Mouse (Mus musculus): Measurements from ENCODE around the gene Layn.

Gene Layn

GRCm38 (mm10) chr9:51032291-51032690, 44.6 kb downstream of the Layn start:
- DNase-seq (ENCODE audit: low spot score) = no peak

GRCm38 (mm10) chr9:51031603-51032002, 45.3 kb downstream of the Layn start:
- no peak for DNase-seq (ENCODE audit: low spot score)

GRCm38 (mm10) chr9:51030147-51030546, 46.7 kb downstream of the Layn start:
- no peak for DNase-seq (ENCODE audit: low spot score)

- DNase-seq (ENCODE audit: low spot score) = no peak
Observed at GRCm38 (mm10) chr9:51026952-51027351, 49.9 kb downstream of the Layn start.

- no peak for DNase-seq (ENCODE audit: low spot score)
Observed at GRCm38 (mm10) chr9:51021123-51021795, 55.6 kb downstream of the Layn start.

GRCm38 (mm10) chr9:51020351-51020750, 56.5 kb downstream of the Layn start:
- DNase-seq (ENCODE audit: low spot score) = no peak

GRCm38 (mm10) chr9:51019670-51020069, 57.2 kb downstream of the Layn start:
- no peak for DNase-seq (ENCODE audit: low spot score)

- DNase-seq (ENCODE audit: low spot score) = no peak
Observed at GRCm38 (mm10) chr9:51015732-51016131, 61.2 kb downstream of the Layn start.

- no peak for DNase-seq (ENCODE audit: low spot score)
Observed at GRCm38 (mm10) chr9:51013644-51014043, 63.2 kb downstream of the Layn start.

- DNase-seq (ENCODE audit: low spot score) = no peak
Observed at GRCm38 (mm10) chr9:51009656-51009950, 67.3 kb downstream of the Layn start.

GRCm38 (mm10) chr9:51008841-51009655, 67.8 kb downstream of the Layn start, which contains the start of gene Sik2:
Sik2 (minus strand) TSS chr9:51009073.
- peak; percentile 44 for DNase-seq (ENCODE audit: low spot score)

GRCm38 (mm10) chr9:51008068-51008840, 68.6 kb downstream of the Layn start:
- peak; percentile 40 for DNase-seq (ENCODE audit: low spot score)

GRCm38 (mm10) chr9:51007726-51008067, 69.2 kb downstream of the Layn start:
- DNase-seq (ENCODE audit: low spot score) = no peak

- DNase-seq (ENCODE audit: low spot score) = peak; percentile 24
Observed at GRCm38 (mm10) chr9:51006846-51007245, 70.0 kb downstream of the Layn start.

Data from layer of hippocampus, adult 9-10 months (tissue).